Mouse (Mus musculus) limb, embryonic 13.5 days (tissue): ENCODE measurements around the gene Dnmt3c. TPM values are rescaled to one million over a fixed set of nuclear protein-coding genes. Genes with fewer than 3 reads are reported as not detected.
A peak's percentile ranks its signal among the peaks of the same experiment; 100 is the strongest.
"Not testable (repeated sequence)": the region's sequence is repeated elsewhere in the genome, so short reads cannot be mapped to it uniquely, and the experiment has no call there.

ENCODE experiments used
- ATAC-seq: fragments of 200-750 bp; cut with Nextera tagmentation; 2 replicates; pipeline ENCODE4 v1.8.0; 2017; ENCODE audit warnings: low read depth, moderate number of reproducible peaks, moderate TSS enrichment; ENCODE audit not compliant: low FRiP score
- H3K27ac ChIP-seq: fragments of 300-500 bp; sonication (generic); 2 replicates; pipeline ENCODE4 v1.5.1; 2015; ENCODE audit warnings: inconsistent platforms, mild to moderate bottlenecking, moderate library complexity
- H3K27me3 ChIP-seq: fragments of 300-500 bp; sonication (generic); 2 replicates; pipeline ENCODE4 v1.6.1; 2015; ENCODE audit warnings: mild to moderate bottlenecking, inconsistent platforms
- H3K36me3 ChIP-seq: fragments of 300-500 bp; sonication (generic); 2 replicates; pipeline ENCODE4 v1.6.1; 2015; ENCODE audit warnings: inconsistent platforms, mild to moderate bottlenecking, moderate library complexity
- H3K4me1 ChIP-seq: fragments of 300-500 bp; sonication (generic); 2 replicates; pipeline ENCODE4 v1.6.1; 2015; ENCODE audit warnings: inconsistent platforms
- H3K4me2 ChIP-seq: fragments of 300-500 bp; sonication (generic); replicated peaks from 2 replicates; pipeline ENCODE4 v1.6.1; 2015; ENCODE audit warnings: inconsistent platforms, mild to moderate bottlenecking, moderate library complexity
- H3K4me3 ChIP-seq: fragments of 300-500 bp; sonication (generic); 2 replicates; pipeline ENCODE4 v1.5.1; 2015; ENCODE audit warnings: moderate library complexity, mild to moderate bottlenecking, inconsistent platforms
- H3K9ac ChIP-seq: fragments of 300-500 bp; sonication (generic); 2 replicates; pipeline ENCODE4 v1.6.1; 2015; ENCODE audit warnings: mild to moderate bottlenecking, inconsistent platforms
- H3K9me3 ChIP-seq: fragments of 300-500 bp; sonication (generic); 2 replicates; pipeline ENCODE4 v1.6.1; 2016; ENCODE audit warnings: inconsistent platforms
- WGBS: fragments of 180-500 bp; shearing (Covaris S2); methylation state at CpG from one replicate; pipeline ENCODE4 v1.1.7; 2015; 5-methylcytosine and 5-hydroxymethylcytosine counted together
- polyA plus RNA-seq: library from polyadenylated mRNA; unstranded; fragments of >200 nt; fragmentation: Nextera tagmentation; extraction: Ambion mirVana; gene quantifications from 2 replicates; pipeline ENCODE4 v1.2.1, GENCODE M21; 2015

The Dnmt3c gene
- polyA plus RNA-seq, 1 experiment from 2014 or later, result not detected

DNA sequence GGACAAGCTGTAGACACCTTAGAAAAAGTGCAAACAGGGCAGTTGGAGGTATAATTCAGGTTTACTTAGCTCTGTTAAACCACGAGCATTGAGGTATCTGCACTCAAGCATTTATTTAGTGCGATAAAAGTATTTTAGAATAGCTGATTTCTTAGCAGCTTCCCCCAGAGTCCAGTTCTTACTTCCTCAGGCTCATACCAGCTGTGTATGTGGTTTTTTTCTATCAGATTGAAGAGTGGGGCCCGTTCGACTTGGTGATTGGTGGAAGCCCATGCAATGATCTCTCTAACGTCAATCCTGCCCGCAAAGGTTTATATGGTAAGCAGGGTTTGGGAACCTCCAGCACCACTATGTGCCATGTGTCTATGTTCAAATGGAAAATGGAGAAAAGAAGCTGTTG is 19.5 kb upstream of the Dnmt3c start:
- Histone ChIP-seq H3K27me3 (no peaks in the 10 kb centered on the region), H3K27ac (no peak overlapping the region), H3K4me3 (no peak overlapping the region), H3K4me2 (no peak overlapping the region), H3K9ac (no peak overlapping the region), H3K9me3 (no peaks in the 10 kb centered on the region), H3K36me3 (peaks cover 36% of the 10 kb centered on the region), H3K4me1 (no peaks in the 10 kb centered on the region)
- WGBS, result 91% methylated on average over 6 of the region's 6 CpGs
- no peak for ATAC-seq

DNA sequence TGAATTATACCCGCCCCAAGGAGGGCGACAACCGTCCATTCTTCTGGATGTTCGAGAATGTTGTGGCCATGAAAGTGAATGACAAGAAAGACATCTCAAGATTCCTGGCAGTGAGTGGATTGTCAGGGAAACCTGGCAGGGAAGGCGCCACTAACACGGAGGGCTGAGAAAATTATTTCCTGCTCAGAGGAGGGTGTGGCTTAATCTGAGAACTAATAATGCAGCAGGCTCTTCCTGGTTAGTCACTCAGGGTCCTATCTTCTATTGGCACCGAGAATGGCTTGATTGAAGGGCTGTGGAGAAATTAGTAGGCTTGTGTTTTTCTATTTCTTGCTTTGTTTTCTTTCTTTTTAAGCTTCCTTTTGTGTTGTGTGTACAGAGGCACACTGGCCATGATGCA is 18.9 kb upstream of the Dnmt3c start:
- WGBS, result 88% methylated on average over 7 of the region's 7 CpGs
- Histone ChIP-seq H3K4me2 (no peak overlapping the region), H3K27ac (no peak overlapping the region), H3K9ac (no peak overlapping the region), H3K4me3 (no peak overlapping the region), H3K4me1 (no peaks in the 10 kb centered on the region), H3K27me3 (no peaks in the 10 kb centered on the region), H3K9me3 (no peaks in the 10 kb centered on the region), H3K36me3 (peaks cover 39% of the 10 kb centered on the region)
- ATAC-seq, result no peak

GRCm38 (mm10) chr2:153679959-153680358 is 16.5 kb upstream of the Dnmt3c start:
- H3K27me3 ChIP-seq, result no peaks in the 10 kb centered on the region
- H3K4me1 ChIP-seq, result no peaks in the 10 kb centered on the region
- 89% methylated on average over 1 of the region's 1 CpGs for WGBS
- H3K36me3 ChIP-seq, result peaks cover 31% of the 10 kb centered on the region
- no peak overlapping the region for H3K9ac ChIP-seq
- H3K9me3 ChIP-seq, result no peaks in the 10 kb centered on the region
- no peak for ATAC-seq
- no peak overlapping the region for H3K4me3 ChIP-seq
- H3K27ac ChIP-seq, result no peak overlapping the region
- H3K4me2 ChIP-seq, result no peak overlapping the region

DNA sequence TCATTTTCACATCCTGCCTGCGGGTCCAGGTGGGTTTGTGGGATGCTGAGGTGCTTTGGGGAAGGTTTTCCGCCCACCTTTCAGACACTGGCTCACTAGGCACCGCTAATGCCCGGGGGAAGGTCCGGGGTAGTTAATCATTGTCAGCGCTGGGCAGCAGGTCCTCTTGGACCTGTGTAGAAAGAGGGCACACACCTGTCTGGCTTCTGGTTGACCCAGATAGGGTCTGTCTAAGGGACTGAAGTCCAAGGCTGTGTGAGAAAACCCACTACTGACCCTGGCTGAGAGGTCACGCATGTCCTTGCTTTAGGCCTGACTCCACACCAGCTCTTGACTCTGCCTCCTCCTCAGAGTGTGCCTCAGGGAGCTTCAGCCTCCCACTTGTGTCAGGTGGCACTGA is 3.0 kb upstream of the Dnmt3c start:
- not testable (repeated sequence) for H3K9me3 ChIP-seq, H3K36me3 ChIP-seq, H3K4me3 ChIP-seq, H3K27me3 ChIP-seq, H3K4me1 ChIP-seq, ATAC-seq, H3K27ac ChIP-seq, H3K4me2 ChIP-seq, H3K9ac ChIP-seq
- 78% methylated on average over 7 of the region's 7 CpGs for WGBS

DNA sequence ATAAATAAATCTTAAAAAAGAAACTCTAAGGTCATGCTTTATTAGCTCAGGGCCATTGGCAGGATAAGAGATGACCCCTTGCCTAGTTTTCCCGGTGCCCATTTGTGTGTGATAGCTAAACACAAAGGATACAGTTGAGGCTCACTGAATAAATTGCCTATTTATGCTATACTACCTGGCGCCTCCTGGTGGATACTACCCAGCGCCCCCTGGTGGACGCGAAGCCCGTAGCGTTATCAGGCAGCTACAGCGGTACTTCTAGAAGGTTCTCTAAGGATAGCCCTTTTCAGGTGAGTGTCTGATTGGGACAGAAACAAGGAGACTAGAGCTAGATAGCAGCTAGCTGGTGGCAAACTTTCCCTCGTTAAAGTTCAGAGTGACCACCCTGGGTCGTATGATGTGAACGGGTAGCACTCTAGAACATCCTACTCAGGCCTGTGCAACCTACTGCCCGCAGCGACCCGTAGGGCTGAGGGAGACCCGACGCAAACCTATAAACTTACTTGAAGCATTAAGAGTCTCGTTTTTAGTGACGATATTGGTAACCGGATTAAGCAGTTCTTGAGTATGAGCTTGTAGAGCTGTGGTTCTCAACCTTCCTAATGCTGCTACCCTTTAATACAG is 1.9 kb upstream of the Dnmt3c start:
- Histone ChIP-seq H3K9me3 (no peaks in the 10 kb centered on the region), H3K4me3 (no peak overlapping the region), H3K27me3 (no peaks in the 10 kb centered on the region), H3K4me2 (no peak overlapping the region), H3K9ac (no peak overlapping the region), H3K36me3 (no peaks in the 10 kb centered on the region), H3K4me1 (no peaks in the 10 kb centered on the region), H3K27ac (no peak overlapping the region)
- no peak for ATAC-seq
- WGBS, result 64% methylated on average over 19 of the region's 19 CpGs

DNA sequence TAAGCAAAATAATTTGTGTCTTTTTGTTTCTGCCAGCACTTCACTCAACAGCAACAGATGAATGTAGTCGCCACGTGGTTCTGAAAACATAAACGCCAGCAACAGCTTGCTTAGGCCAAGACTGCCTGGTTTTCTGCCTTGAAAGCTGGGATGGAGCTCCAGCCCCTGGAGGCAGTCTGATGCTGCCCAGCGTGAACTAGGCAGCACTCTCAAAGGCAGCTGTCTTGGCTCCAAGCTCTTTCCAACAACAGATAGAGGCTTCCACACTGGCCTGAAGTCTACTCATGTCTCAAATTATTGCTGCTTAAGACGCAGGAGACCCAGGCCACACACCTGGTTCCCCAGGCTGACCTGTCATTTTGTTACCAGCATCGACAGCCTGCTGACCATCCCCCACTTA is 6.9 kb downstream of the Dnmt3c start:
- 38% methylated on average over 6 of the region's 6 CpGs for WGBS

GRCm38 (mm10) chr2:153710701-153711330 is 14.4 kb downstream of the Dnmt3c start:
- no peak overlapping the region for H3K4me2 ChIP-seq
- H3K27me3 ChIP-seq, result no peaks in the 10 kb centered on the region
- peaks cover 12% of the 10 kb centered on the region for H3K4me1 ChIP-seq
- H3K36me3 ChIP-seq, result no peaks in the 10 kb centered on the region
- 46% methylated on average over 8 of the region's 8 CpGs for WGBS
- H3K4me3 ChIP-seq, result no peak overlapping the region
- H3K9me3 ChIP-seq, result no peaks in the 10 kb centered on the region
- no peak overlapping the region for H3K9ac ChIP-seq
- H3K27ac ChIP-seq, result no peak overlapping the region
- ATAC-seq, result peak; percentile 51; the same call in 1 of the 2 replicates

More for the DNA sequence above, 6.9 kb downstream of the Dnmt3c start:
- Histone ChIP-seq H3K4me1 (no peaks in the 10 kb centered on the region), H3K36me3 (no peaks in the 10 kb centered on the region), H3K27me3 (no peaks in the 10 kb centered on the region), H3K4me2 (no peak overlapping the region), H3K27ac (no peak overlapping the region), H3K4me3 (no peak overlapping the region), H3K9me3 (no peaks in the 10 kb centered on the region), H3K9ac (no peak overlapping the region)
- no peak for ATAC-seq

DNA sequence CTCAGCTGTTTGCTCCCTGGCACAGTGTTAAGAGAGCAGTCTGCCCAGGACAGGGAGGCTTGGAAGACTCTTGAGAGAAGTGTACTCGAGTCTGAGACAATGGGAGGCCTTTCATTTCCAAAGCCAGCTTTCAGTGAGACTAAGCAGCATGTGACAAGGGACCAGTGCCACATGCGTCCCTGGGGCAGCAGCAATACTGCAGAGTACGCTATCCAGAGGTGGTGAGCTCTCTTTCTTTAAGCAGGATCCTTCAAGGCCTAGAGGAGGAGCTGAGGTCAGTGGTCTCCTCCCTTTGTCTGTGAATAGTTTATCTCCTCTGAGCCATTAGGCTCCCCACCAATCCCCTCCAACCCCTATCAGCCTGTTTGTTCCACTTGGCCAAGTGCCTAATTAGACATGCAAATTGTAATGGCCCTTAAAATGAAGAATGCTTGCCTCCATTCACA is 16.2 kb downstream of the Dnmt3c start:
- Histone ChIP-seq H3K9me3 (no peaks in the 10 kb centered on the region), H3K36me3 (no peaks in the 10 kb centered on the region), H3K4me2 (no peak overlapping the region), H3K27ac (peak overlapping the region; percentile 56; the same call in 1 of the 2 replicates), H3K9ac (no peak overlapping the region), H3K4me3 (no peak overlapping the region), H3K27me3 (no peaks in the 10 kb centered on the region), H3K4me1 (peaks cover 12% of the 10 kb centered on the region)
- 43% methylated on average over 3 of the region's 3 CpGs for WGBS
- no peak for ATAC-seq

GRCm38 (mm10) chr2:153713227-153713626 is 16.8 kb downstream of the Dnmt3c start:
- Histone ChIP-seq H3K27ac (peak overlapping the region; percentile 56; the same call in 1 of the 2 replicates), H3K4me3 (no peak overlapping the region), H3K36me3 (no peaks in the 10 kb centered on the region), H3K27me3 (no peaks in the 10 kb centered on the region), H3K4me1 (peaks cover 12% of the 10 kb centered on the region), H3K9ac (no peak overlapping the region), H3K4me2 (no peak overlapping the region), H3K9me3 (no peaks in the 10 kb centered on the region)
- peak; percentile 81; the same call in 1 of the 2 replicates for ATAC-seq
- WGBS, result 42% methylated on average over 4 of the region's 4 CpGs

DNA sequence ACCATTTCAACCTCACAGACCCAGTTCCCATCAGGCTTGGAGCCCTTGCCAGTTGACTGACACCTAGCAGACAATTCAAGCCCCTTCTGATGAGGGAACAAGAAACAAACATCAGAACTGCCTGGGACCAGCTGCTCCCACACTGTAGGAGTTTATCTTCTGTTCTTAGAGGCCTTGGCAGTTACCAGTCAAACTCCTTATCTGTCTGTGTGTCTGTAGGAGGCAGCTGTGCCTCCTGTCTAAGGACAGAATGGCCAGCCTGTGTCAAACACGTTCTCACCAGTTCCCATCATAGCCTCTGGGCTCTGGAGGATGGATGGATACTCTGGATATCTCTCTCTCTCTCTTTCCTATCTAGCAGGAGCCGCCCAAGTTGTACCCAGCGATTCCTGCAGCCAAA is 21.4 kb downstream of the Dnmt3c start:
- H3K4me3 ChIP-seq, H3K9me3 ChIP-seq, H3K4me2 ChIP-seq, ATAC-seq, H3K27ac ChIP-seq, H3K9ac ChIP-seq, H3K4me1 ChIP-seq, H3K36me3 ChIP-seq, H3K27me3 ChIP-seq: not testable (repeated sequence)
- WGBS, result 61% methylated on average over 3 of the region's 3 CpGs

- Histone ChIP-seq H3K9me3 (no peaks in the 10 kb centered on the region), H3K9ac (no peak overlapping the region), H3K4me1 (no peaks in the 10 kb centered on the region), H3K27me3 (no peaks in the 10 kb centered on the region), H3K36me3 (no peaks in the 10 kb centered on the region), H3K4me3 (no peak overlapping the region), H3K27ac (no peak overlapping the region), H3K4me2 (no peak overlapping the region)
- no peak for ATAC-seq
- WGBS, result 64% methylated on average over 1 of the region's 1 CpGs
Measured at GRCm38 (mm10) chr2:153723098-153723497, 26.6 kb downstream of the Dnmt3c start.

DNA sequence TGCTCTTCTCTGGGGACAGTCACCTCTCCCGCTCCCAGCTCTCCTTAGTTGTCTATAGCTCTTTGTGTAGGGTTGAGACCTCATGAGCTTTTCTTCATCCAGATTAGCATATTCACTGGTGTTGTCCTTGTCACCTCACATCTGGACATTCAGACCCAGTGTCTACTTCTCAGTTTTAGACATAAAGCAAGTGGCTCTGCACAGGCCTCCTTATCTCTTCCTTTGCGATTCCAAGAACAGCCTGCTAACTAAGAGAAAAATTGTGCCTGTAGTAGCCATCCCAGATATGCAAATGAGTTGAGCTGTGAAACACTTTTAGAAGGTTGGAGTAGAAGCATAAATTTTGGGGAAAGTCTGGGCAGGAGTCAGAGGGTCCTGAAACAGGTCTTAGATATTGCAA is 28.0 kb downstream of the Dnmt3c start:
- 100% methylated on average over 2 of the region's 2 CpGs for WGBS
- Histone ChIP-seq H3K4me3 (no peak overlapping the region), H3K27ac (no peak overlapping the region), H3K9ac (no peak overlapping the region), H3K4me1 (no peaks in the 10 kb centered on the region), H3K27me3 (no peaks in the 10 kb centered on the region), H3K4me2 (no peak overlapping the region), H3K9me3 (no peaks in the 10 kb centered on the region), H3K36me3 (no peaks in the 10 kb centered on the region)
- ATAC-seq, result no peak

GRCm38 (mm10) chr2:153724871-153725270 is 28.4 kb downstream of the Dnmt3c start:
- Histone ChIP-seq H3K9ac (no peak overlapping the region), H3K9me3 (no peaks in the 10 kb centered on the region), H3K4me3 (no peak overlapping the region), H3K27ac (no peak overlapping the region), H3K4me2 (no peak overlapping the region), H3K36me3 (no peaks in the 10 kb centered on the region), H3K4me1 (no peaks in the 10 kb centered on the region), H3K27me3 (no peaks in the 10 kb centered on the region)
- WGBS, result 71% methylated on average over 2 of the region's 2 CpGs
- no peak for ATAC-seq
